Mouse (Mus musculus) urinary bladder, adult 2 months (tissue): ENCODE measurements around the gene Atp1a2. TPM values are rescaled to one million over a fixed set of nuclear protein-coding genes. Genes with fewer than 3 reads are reported as not detected.
A peak's percentile ranks its signal among the peaks of the same experiment; 100 is the strongest.

Source experiments
- DNase-seq: peaks from one replicate; pipeline ENCODE4 v3.0.0; 2022; ENCODE audit warnings: low spot score
- polyA plus RNA-seq: library from polyadenylated mRNA; depleted of rRNA; stranded (reverse); fragments of >200 nt; gene quantifications from 2 replicates; pipeline ENCODE4 v1.2.3, GENCODE M21; 2012

Gene Atp1a2
- polyA plus RNA-seq, 1 experiment = 44.1 TPM

GRCm38 (mm10) chr1:172324725-172325124 lies 26.9 kb upstream of the Atp1a2 start:
- DNase-seq = no peak

GRCm38 (mm10) chr1:172323801-172324359 lies 26.0 kb upstream of the Atp1a2 start:
- DNase-seq = no peak

- DNase-seq = no peak
Observed at GRCm38 (mm10) chr1:172323298-172323697, 25.4 kb upstream of the Atp1a2 start.

GRCm38 (mm10) chr1:172322725-172323124 lies 24.9 kb upstream of the Atp1a2 start:
- no peak for DNase-seq

GRCm38 (mm10) chr1:172319921-172320411 lies 22.1 kb upstream of the Atp1a2 start:
- DNase-seq = no peak

- DNase-seq = no peak
Observed at GRCm38 (mm10) chr1:172319346-172319745, 21.5 kb upstream of the Atp1a2 start.

- no peak for DNase-seq
Observed at GRCm38 (mm10) chr1:172318424-172319035, 20.7 kb upstream of the Atp1a2 start.

GRCm38 (mm10) chr1:172317946-172318345 lies 20.1 kb upstream of the Atp1a2 start:
- DNase-seq = no peak

- no peak for DNase-seq
Observed at GRCm38 (mm10) chr1:172317431-172317830, 19.6 kb upstream of the Atp1a2 start.

GRCm38 (mm10) chr1:172314911-172315310 lies 17.0 kb upstream of the Atp1a2 start:
- DNase-seq = no peak

GRCm38 (mm10) chr1:172313613-172314411 lies 15.9 kb upstream of the Atp1a2 start:
- no peak for DNase-seq

- DNase-seq = no peak
Observed at GRCm38 (mm10) chr1:172312768-172313561, 15.1 kb upstream of the Atp1a2 start.

- DNase-seq = peak; percentile 83
Observed at GRCm38 (mm10) chr1:172311921-172312767, 14.3 kb upstream of the Atp1a2 start.

- no peak for DNase-seq
Observed at GRCm38 (mm10) chr1:172311248-172311906, 13.5 kb upstream of the Atp1a2 start.

- peak; percentile 84 for DNase-seq
Observed at GRCm38 (mm10) chr1:172309699-172310398, 12.0 kb upstream of the Atp1a2 start.

GRCm38 (mm10) chr1:172308409-172308808 lies 10.5 kb upstream of the Atp1a2 start:
- DNase-seq = no peak

- DNase-seq = no peak
Observed at GRCm38 (mm10) chr1:172307936-172308335, 10.1 kb upstream of the Atp1a2 start.

- no peak for DNase-seq
Observed at GRCm38 (mm10) chr1:172306885-172307284, 9.0 kb upstream of the Atp1a2 start.

GRCm38 (mm10) chr1:172306196-172306595 lies 8.3 kb upstream of the Atp1a2 start:
- DNase-seq = no peak

GRCm38 (mm10) chr1:172305635-172306034 lies 7.8 kb upstream of the Atp1a2 start:
- no peak for DNase-seq
